Mouse (Mus musculus) heart, postnatal 10 days (tissue): ENCODE measurements at regions not wholly inside any gene's neighbourhood (a gene's known extent, or its start where the extent isn't known, plus 50 kb on each side); places are given as distances from the start of the nearest gene placed in this dataset.

Experiments used
- DNase-seq, 2 experiments: peaks; one replicate each; pipeline ENCODE4 v3.0.0; 2021
- intact Hi-C: fragments of 180-260 bp; cut with DNase I; formaldehyde crosslinking; loops from one replicate; pipeline ENCODE4 v1.15.1; 2025

DNA sequence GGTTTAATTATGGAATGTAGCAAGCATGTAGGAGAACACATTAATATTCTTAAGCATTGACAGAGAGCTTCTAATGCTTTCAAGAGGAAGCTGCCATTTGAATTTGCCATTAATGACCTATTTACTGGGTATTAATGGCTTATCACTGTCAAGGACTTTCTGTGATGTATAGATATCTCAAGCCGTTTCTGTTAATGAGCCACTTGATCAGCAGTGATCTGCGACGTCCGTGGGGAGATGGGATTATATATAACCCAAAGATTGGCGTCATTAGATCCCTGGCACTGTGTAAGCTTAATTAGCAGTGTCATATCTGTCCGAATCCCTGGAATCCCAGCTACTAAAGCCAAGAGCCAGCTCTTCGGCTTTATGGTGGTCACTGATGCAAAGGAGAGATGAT lies 257.4 kb downstream of the Plk2 start:
- DNase-seq: no peak
- intact Hi-C loops: no loop called here

DNA sequence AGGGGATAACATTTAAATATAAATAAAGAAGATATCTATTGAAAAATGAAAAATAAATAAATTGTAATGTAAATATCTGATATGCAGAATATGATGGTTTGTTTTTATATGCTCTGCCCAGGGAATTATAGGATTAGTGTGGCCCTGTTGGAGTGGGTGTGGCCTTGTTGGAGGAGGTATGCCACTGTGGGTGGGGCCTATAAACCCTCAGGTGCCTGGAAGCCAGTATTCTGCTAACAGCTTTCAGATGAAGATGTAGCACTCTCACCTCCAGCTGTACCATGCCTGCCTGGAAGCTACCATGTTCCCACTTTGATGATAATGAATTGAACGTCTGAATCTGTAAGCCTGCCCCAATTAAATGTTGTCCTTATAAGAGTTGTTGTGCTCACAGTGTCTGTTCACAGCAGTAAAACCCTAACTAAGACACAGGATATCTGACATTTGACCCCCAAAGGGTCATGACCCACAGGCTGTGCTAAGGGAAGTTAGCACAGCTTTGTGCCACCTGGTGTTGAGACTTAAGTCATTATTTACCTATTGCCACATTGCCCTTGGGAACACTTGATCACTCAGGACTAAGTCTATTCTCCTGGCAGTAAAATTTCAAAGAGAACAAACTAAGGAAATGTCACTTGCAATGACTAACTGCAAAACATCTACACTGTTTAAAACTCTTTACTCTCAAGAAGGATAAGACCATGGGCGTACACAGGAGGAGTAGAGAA lies 270.4 kb downstream of the Plk2 start:
- intact Hi-C loops: no loop called here

DNA sequence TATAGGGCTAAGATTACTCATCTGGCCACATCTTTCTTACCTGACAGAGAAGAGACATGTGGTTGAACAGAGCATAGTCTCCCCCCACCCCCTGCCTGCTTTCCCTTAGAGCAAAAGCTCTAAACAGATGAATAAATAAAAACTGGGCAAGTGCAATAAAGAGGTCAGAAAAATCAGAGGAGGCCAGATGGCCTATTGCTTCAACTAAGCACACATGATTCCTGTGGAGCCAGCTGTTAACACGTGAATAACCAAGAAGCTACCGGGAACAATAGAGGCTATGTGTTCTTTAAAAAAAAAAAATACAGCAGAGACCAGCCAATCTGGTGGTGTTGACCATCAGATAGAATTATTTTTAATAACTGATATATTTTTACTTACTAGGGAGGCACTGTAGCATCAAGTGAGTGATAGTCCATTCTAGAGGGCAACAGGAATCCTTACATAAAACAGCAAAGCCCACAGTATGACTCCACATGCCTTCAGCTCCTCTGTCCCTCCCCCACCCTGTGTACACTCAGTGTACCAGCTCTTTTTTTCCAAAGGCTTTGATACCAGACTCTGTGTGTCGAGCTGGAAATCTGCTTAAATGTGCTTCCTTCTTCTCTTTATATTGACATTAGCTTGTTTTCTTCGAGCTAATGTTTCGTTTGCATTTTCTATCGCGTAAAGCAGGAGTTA lies 272.6 kb downstream of the Plk2 start:
- DNase-seq: no peak
- intact Hi-C loops: no loop called here

More for the DNA sequence above, 270.4 kb downstream of the Plk2 start:
- DNase-seq: no peak

DNA sequence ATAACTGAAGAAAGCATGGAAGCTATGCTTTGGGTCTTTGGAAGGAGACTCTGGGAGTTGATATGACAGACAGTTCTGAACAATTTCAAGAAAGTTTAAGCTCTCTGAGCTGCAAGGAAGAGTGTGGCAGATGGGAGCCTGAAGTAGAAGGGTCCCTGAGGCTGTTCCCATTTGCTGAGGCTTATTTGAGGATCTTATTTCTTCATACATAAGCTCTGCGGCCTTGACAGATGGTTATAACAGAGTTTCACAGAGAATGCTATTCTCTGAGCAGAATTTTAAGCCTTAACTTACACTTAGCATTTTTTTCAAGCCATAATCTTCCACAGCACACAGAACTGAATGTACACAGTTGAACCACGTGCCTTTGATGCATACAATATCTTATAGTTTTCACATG lies 278.7 kb downstream of the Plk2 start:
- intact Hi-C loops: no loop called here
- no peak for DNase-seq

DNA sequence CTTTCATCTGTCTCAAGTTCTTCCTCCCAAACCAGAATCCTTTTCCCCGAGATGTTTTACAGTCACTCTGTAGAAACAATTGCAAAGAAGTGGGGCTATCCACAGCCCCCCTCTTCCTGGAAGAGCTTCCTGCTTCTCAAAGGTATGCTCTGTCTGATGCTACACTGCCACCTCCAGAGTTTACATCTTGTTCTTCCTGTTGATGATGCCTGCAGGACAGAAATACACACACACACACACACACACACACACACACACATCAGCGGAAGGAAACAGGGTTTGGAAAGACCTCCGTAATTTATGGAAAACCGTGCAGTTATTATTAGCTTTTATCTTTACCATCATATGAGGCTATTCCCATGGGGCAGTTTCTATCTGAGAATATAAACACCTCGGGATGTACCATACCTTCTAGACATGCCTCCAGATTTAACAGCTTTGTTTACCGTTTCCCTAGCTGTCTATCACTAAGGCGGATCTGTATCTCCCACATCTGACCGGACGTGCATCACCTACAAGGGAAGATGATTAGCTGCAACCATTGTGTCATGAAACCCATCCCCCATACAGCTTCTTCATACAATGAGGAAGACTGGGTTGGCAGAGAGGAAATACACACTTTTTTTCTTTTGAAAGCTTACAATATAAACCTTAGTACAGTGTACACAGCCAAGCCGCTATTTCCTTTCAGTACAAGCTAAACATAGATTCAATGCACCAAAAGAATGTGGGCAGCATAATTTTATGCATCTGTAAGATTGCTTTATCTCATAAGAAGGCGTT lies 288.6 kb downstream of the Plk2 start:
- intact Hi-C loops: loop anchor here (5.0 kb wide), 2 partner anchors 126 to 146 kb away; no protein-coding TSS in a partner anchor
- peak; percentile 16 to 19 for DNase-seq

DNA sequence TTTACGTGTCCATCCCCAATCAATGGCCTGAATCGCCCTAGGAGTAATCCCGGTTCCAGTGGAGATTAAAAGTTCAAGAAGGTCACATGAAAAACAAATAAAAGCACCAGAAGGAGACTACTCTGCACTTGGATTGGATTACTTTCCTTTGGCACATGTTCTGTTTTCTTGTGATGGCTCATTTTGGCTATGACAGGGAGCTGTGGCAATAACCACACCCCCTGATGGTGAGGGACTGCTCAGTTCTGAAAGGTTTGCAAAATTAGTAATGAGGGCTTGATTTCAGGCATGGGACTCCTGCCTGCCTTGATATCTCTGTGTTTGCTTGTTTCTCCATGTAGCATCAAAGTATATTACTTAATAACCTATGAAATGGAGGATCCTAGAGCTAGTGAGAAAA lies 293.9 kb downstream of the Plk2 start:
- intact Hi-C loops: no loop called here
- no peak for DNase-seq

DNA sequence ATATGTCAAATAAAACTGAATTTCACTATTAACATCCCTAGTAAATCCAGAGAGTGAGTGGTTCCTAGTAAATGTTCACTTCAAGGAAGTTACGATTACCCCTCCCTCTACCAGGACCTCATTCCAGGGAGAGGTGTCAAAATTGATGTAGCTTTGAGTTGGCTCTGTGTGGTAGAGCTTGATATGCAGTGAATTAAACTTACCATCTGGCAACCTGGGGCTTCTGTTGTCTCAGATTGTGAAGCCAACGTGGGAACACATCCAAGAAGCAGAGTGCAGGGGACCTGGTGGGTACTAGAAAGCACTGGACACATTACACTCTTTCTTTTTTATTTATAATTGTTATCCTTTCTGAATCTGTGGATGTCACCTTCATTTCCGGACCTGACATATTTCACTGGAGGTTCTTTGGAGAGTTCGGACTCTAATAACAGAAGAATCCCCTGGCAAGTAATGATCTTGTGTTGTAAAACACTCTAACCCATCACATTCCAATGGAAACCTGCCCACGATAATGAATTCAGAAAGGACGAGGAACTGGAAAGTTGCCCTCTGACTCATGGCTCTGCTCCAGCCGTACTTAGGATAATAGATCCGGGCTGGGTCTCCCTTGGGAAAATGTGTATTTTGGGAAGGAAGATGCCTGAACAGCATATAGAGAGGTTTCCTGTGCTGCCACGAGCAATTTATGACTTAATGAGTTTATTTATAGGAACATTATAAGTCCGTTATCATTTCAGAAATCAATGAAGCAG lies 295.8 kb downstream of the Plk2 start:
- intact Hi-C loops: loop anchor here (2.0 kb wide), 1 partner anchor 296 kb away; the partner anchor contains the start of gene Plk2
- DNase-seq: peak; percentile 46 to 50

DNA sequence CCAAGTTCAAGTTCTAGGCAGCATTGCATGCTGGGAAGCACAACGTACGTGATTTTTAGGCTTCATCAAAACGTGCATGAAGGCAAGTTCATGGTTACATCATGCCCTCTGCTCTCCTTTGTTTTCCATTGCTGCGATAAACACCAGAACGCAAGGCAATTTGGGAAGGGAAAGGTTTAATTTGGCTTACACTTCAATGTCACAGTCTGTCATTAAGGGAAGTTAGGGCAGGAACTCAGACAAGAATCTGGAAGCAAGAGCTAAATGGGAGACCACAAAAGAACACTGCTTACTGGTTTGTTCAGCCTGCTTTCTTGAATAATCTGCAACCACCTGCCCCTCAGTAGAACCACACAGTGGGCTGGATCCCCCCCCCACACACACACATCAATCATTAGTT lies 297.9 kb downstream of the Plk2 start:
- intact Hi-C loops: no loop called here

DNA sequence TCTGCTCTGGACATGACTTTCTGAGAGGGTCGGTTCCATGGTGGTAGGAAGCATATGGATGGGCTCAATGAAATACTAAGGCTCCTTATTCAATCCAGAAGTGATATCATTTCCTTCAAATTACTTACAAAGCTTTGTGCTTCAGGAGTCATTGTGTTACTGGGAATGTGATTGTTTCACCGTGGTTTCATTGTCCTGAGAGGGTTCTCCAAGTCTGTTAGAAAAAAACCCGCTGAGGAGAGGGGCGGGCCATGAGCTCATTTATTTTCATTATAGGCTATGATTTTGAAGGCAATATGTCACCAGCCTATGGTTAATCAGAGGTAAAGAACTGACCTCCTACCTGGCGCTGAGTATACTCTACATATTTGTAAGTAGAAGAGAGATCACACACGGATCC lies 300.0 kb downstream of the Plk2 start:
- intact Hi-C loops: loop anchor here (5.0 kb wide), 2 partner anchors 52 to 272 kb away; no protein-coding TSS in a partner anchor
- DNase-seq: peak in 1 of 2 experiments; percentile 17

More for the DNA sequence above, 297.9 kb downstream of the Plk2 start:
- no peak for DNase-seq

DNA sequence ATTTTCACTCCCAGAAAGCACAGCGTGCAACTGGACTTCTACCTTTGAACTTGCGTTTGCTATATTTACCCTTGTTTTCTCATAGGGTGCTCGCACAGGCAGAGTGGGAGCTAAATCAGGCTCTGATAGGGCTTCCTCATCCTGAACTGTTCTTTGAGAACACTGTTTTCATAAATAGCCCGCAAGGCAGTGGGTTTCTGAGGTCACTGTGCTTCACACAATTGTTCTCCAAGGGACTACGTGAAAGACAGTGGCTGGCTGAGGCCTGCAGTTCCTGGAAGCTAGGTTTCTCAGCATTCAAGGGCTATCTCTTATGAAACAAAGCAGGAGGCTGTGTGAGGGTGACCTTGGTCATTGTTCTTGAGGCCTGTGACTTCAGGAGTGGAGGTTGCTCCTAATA lies 301.7 kb downstream of the Plk2 start:
- DNase-seq: peak; percentile 63 to 76
- intact Hi-C loops: loop anchor here (5.0 kb wide), 2 partner anchors 51 to 271 kb away; no protein-coding TSS in a partner anchor

DNA sequence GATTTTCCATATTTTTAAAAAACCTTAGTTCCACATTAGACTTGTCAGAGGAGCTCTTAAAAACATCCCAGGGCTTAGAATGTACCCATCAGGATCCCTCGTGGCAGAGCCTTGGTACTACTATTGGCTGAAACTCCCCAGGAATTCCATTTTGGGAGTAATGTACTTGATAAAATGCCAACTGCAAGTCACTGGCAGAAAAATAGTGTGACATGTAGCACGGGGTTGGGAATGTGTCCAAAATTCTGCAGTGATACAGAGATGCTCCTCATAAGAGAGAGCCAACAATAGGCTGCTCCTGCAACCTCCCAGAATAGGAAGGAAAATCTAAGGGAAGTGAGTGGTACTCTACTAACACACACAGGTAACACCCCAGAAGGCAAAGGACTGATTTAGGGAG lies 309.4 kb downstream of the Plk2 start:
- peak; percentile 74 to 78 for DNase-seq
- intact Hi-C loops: loop anchor here (10.0 kb wide), 1 partner anchor 531 kb away; no protein-coding TSS in a partner anchor

DNA sequence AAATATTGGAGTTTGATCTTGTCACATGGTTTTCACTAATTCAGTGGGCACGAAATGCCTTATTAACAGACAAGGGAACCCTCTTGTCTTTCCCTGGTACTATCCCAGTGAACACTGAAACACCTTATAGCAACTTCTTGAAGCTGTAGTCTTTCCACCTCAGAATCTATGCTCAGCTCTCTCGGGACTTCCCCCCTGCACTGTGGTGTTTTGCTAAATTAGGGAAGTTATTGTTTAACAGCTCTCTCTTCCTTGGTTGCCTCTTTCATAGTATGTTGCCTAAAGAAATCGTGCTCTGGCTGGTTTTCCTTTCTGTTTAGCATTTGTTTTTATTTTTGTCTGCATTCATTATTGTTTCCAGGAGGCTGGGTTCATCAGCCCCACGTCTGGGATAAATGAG lies 316.0 kb downstream of the Plk2 start:
- intact Hi-C loops: no loop called here
- no peak for DNase-seq

DNA sequence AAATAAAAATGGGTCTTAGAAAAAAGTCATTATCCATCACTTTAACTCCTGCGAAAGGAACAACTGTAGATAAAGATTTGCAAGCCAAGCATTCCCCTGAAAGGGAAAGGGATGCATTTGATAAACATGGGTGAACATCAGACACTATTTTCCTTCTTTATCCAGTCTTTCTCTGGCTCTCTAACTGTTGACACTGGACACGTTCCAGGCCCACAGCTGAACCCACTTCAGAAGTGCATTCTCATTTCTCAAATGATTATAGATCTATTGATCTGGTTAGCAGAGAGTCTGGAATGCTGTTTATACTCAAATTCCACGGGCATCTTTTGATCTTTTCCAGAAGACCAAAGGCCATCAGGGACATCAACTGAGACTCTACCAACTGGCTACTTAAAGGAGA lies 317.7 kb downstream of the Plk2 start:
- DNase-seq: no peak
- intact Hi-C loops: no loop called here

DNA sequence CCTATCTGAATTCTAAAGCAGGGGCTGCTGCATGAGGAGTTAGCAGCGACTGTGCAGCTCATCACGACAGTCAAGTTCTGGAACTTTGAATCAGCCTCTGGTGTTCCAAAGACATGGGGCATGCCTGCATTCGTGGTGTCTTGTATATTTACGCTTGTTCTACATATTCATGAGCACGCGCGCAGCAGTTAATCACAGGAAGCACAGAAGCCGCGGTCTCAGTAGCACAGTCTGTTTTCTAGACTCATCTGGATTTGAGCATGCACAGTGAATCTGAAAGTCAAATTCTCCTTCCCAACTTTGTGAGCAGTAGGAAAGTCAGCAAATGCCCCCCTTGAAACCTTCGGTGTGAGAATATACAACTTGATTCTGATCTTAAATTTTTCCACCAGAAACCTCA lies 327.3 kb downstream of the Plk2 start:
- intact Hi-C loops: no loop called here
- no peak for DNase-seq

DNA sequence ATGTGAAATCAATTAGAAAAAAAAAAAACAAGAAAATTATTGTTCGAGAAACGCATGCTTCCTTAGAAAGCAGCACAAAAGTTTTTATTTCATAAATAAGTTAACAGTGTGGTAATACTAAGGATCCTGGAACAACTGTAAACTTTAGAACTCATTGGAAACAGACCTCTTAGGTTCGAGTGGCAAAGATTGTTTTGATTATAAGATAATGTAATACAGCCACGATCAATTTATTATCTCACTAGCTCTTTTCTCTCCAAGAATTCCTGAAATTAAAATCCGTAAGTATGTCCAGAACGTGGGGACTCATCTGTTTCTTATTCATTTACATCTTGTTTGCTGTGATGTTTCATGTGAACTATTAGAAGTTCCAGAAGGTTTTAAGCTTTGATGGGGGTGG lies 327.9 kb downstream of the Plk2 start:
- intact Hi-C loops: no loop called here
- DNase-seq: no peak

DNA sequence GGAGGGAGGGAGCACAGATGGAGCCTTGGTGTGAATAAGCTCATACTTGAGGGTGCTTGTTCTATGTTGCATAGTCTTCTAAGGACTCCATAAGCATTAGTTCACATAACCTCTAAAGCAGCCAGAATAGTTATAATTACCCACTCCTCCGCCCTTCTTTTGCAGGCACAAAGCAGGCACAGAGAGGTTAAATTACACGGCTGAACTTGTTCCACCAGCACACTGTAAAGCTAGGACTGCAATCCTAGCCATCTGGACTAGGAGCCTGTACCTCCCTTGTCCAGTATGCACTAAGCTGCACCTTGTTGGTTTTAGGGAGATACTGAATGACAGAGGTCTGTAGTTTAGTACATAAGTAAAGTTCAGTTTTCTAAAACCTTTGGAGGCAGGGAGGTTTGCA lies 330.0 kb downstream of the Plk2 start:
- no peak for DNase-seq
- intact Hi-C loops: no loop called here

DNA sequence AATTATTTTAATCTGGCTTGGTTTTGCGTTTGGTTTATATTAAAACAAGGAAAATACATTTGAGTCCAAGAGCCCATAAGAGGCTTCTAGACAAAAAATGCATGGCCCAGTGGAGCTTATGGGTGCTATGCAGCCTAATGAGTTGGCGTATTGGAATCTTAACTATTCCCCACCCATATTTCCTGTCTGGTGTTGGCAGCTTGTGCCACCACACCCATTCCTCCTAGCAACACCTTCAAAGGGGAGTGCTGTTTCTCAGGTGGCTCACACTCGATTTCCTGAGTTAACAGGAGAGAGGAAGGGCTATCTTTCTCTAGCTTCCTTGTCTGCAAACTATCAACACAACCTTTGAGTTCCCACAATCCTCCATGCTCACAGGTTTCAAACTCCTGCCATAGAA lies 331.0 kb downstream of the Plk2 start:
- intact Hi-C loops: no loop called here
- no peak for DNase-seq

DNA sequence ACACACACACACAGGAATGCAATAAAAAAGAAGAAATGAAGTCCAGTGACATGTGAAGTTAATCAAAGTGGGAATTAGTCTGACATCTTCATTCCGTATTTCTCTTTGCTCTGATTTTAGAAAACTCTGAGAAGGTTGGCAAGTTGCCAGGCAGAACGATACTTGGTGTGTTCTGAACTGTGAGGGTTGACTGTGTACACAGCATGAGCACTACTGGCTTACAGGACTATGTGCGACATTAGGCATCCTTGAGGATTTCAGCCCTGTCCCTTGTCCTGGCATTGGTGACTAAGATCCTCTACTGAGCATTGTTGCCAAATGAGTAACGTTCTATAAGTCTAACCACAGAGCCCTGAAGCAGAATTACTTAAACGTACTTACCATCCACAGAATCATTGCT lies 340.7 kb downstream of the Plk2 start:
- intact Hi-C loops: no loop called here
- DNase-seq: peak; percentile 19 to 41

DNA sequence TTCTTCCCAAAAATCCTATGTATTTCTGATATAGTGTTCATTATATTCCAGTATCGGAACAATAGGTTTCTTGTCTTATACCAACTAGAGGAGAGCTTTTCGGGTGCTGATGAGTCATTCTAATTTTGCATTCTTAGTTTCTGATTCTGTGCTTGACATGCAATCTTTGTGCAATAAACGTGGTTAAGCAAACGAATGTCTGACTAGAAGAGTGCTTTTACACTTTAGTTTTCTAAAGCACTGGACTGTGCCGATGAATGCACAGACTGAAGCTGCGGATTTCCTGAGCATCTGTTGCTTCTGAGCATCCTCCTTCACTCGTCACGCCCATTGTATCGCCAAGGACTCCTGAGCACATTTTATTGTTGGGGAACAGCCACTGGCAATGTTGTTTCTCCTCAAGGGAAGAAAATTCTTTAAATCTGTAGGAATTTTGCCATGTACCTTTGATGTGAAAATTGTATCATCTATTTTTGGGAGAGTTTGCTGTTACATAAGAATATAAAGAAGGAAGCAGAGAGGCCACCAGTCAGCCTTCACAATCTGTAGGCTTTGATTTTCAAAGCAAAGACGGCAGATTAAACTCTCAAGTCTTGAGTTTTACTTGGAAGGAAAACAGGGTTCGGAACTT lies 346.8 kb downstream of the Plk2 start:
- intact Hi-C loops: no loop called here
- no peak for DNase-seq

DNA sequence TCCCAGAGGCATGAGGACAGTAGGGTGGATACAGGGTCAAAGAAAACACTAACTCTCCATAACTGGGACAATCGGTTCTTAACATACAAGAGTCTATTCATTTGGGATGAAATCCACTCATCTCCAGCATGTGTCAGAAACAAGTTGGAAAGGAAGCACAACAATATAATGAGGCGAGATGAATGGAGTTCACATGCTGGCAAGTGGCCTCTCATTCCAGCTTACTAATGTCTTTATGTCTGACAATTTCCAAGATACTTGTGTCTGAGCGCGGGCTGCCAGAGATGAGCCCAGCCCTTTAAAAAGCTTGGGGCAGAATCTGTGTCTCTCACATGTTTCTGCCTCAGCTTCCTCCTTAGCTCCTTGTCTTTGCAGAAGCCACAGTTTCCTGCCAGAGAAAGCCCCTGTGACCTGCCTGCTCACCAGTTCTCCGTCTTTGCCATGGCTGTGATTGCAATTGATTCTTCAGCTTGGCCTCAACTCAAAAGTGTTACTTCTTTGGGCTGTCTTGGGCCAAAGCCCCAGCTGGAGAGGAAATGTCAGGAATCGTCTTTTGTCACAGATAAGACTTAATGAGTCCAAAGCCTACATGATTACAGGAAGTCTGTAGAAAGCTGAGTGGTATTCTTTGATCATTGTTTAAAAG lies 352.5 kb downstream of the Plk2 start:
- intact Hi-C loops: loop anchor here (5.0 kb wide), 4 partner anchors 50 to 350 kb away; partner anchors contain the start of gene Plk2
- DNase-seq: peak; percentile 64 to 68
